Comparison of ENCODE assay signal across 8 mouse cellular contexts in genomic region chr5:147894455-147895076, GRCm38 (mm10). TPM values are rescaled to one million over a fixed set of nuclear protein-coding genes. Genes with fewer than 3 reads are reported as not detected.
DNase-seq lines count a peak whose midpoint lies in the region; ATAC-seq and TF ChIP-seq lines count a peak whose summit lies in the region.

TSS of gene Slc46a3 (minus strand) at chr5:147894815.

- no peak for TF ChIP-seq CTCF in G1E (IDR thresholded peaks at IDR 0.05; ENCODE audit: low read depth, low read length)
- TF ChIP-seq CTCF in forebrain, postnatal 0 days (IDR thresholded peaks at IDR 0.05; ENCODE audit: low read depth), result peak; percentile 61; the same call in 1 of the 2 replicates

- no peaks in the 10 kb centered on the region for H3K27me3 ChIP-seq in G1E (ENCODE audit: insufficient read depth, low read length)
- H3K27me3 ChIP-seq in forebrain, postnatal 0 days (ENCODE audit: insufficient read depth, low read length), result no peaks in the 10 kb centered on the region
- H3K27me3 ChIP-seq in lung, embryonic 15.5 days, result no peaks in the 10 kb centered on the region

- peaks cover 25% of the 10 kb centered on the region for H3K36me3 ChIP-seq in G1E (replicated peaks)
- H3K36me3 ChIP-seq in forebrain, postnatal 0 days (ENCODE audit: insufficient read depth), result no peaks in the 10 kb centered on the region
- H3K36me3 ChIP-seq in lung, embryonic 15.5 days, result no peaks in the 10 kb centered on the region

- H3K9me3 ChIP-seq in G1E (replicated peaks), result no peaks in the 10 kb centered on the region
- H3K9me3 ChIP-seq in forebrain, postnatal 0 days (ENCODE audit: low read length), result no peaks in the 10 kb centered on the region
- H3K9me3 ChIP-seq in lung, embryonic 15.5 days, result no peaks in the 10 kb centered on the region

- H3K4me3 ChIP-seq in G1E (ENCODE audit: low read depth, low read length), result peak within 1 kb of the TSS; percentile 83
- peak within 1 kb of the TSS; percentile 65 for H3K4me3 ChIP-seq in forebrain, postnatal 0 days (ENCODE audit: low read depth, low read length)
- H3K4me3 ChIP-seq in lung, embryonic 15.5 days, result peak within 1 kb of the TSS; percentile 66

- peaks cover 80% of the 10 kb centered on the region for H3K4me1 ChIP-seq in G1E (ENCODE audit: insufficient read depth, low read depth, low read length)
- H3K4me1 ChIP-seq in forebrain, postnatal 0 days (ENCODE audit: insufficient read depth), result no peaks in the 10 kb centered on the region; the same call in 1 of the 2 replicates
- peaks cover 16% of the 10 kb centered on the region for H3K4me1 ChIP-seq in lung, embryonic 15.5 days

- peak; percentile 99 for DNase-seq in G1E (ENCODE audit: low spot score)
- DNase-seq in cerebellum, adult 18-20 months, result peak; percentile 95 to 97
- peak; percentile 94 for DNase-seq in forebrain, postnatal 0 days
- DNase-seq in heart, postnatal 4 days, result peak; percentile 96
- DNase-seq in layer of hippocampus, adult 8-10 months (ENCODE audit: low spot score in 2 of 2), result peak; percentile 90 to 96
- DNase-seq in ovary, adult 18-20 months (ENCODE audit: low spot score), result peak; percentile 86
- DNase-seq in thymus, postnatal 0 days (ENCODE audit: low spot score), result peak; percentile 92

- 3% methylated on average over 47 of the region's 47 CpGs for WGBS in forebrain, postnatal 0 days
- WGBS in lung, embryonic 15.5 days, result under 1% methylated on average over 47 of the region's 47 CpGs

- H3K9ac ChIP-seq in forebrain, postnatal 0 days, result peak within 1 kb of the TSS; percentile 56
- H3K9ac ChIP-seq in lung, embryonic 15.5 days, result peak within 1 kb of the TSS; percentile 53

- peak within 1 kb of the TSS; percentile 95 for H3K4me2 ChIP-seq in forebrain, postnatal 0 days (ENCODE audit: low read depth)
- peak within 1 kb of the TSS; percentile 90 for H3K4me2 ChIP-seq in lung, embryonic 15.5 days

- peak; percentile 71 for ATAC-seq in G1E (ENCODE audit: extremely low read depth, insufficient number of reproducible peaks, low FRiP score, poor library complexity, severe bottlenecking)
- ATAC-seq in forebrain, postnatal 0 days, result peak; percentile 100
- ATAC-seq in lung, embryonic 15.5 days (ENCODE audit: borderline replicate concordance, extremely low read depth, low FRiP score, low TSS enrichment), result peak; percentile 99

- 0 out of 2 replicates have a peak within 1 kb of the TSS, but pooled peaks have one; percentile 21 for H3K27ac ChIP-seq in forebrain, postnatal 0 days (ENCODE audit: low read depth, low read length)
- peak within 1 kb of the TSS; percentile 47 for H3K27ac ChIP-seq in lung, embryonic 15.5 days

RNA-seq across cellular contexts. Expression of gene Slc46a3, which starts in this region (rescaled TPM):
- total RNA-seq in G1E (2014; fragmentation: Nextera tagmentation) (39.3 and 55.3 TPM in 2 replicates), G1E (2017) (18.1 and 28.3 TPM in 2 replicates)
- polyA plus RNA-seq in G1E (2012), result 7.7 and 8.0 TPM in 2 replicates
- total RNA-seq in forebrain, postnatal 0 days (2014; rRNA removed), result 3.2 and 3.4 TPM in 2 replicates
- polyA plus RNA-seq in forebrain, postnatal 0 days (2015; fragmentation: Nextera tagmentation; extraction: Ambion mirVana), result 3.7 and 4.6 TPM in 2 replicates
- 1 to 10 TPM; 3.1 to 3.7 TPM for total RNA-seq in heart, postnatal 4 days (2021)
- total RNA-seq in layer of hippocampus, adult 8-10 months (2022), result 10 to 100 TPM in 1 of 4 experiments, 1 to 10 TPM in 3; 7.9 to 11.4 (median 9.6) TPM
- polyA plus RNA-seq in lung, embryonic 15.5 days (2015; fragmentation: Nextera tagmentation; extraction: Ambion mirVana), result 3.8 and 5.1 TPM in 2 replicates
- polyA plus RNA-seq in thymus, postnatal 0 days (2015; fragmentation: Nextera tagmentation; extraction: Ambion mirVana), result 5.2 and 5.7 TPM in 2 replicates

Comparison
In these comparisons a context has a peak if more than half of its experiments do, and no peak if none do; other contexts are left out.
1. Peak in every context shown above with its lines: DNase-seq, ATAC-seq, H3K4me3 ChIP-seq and H3K27ac ChIP-seq.